Mouse (Mus musculus) testis, adult 2 months (tissue): ENCODE measurements around the gene Sec24b.

Source experiments
- CTCF ChIP-seq: fragments of 200-500 bp; IDR thresholded peaks from 2 replicates; pipeline ENCODE4 v1.5.1; 2012; ENCODE audit warnings: low read depth, mild to moderate bottlenecking, inconsistent platforms, low read length, moderate library complexity; ENCODE audit not compliant: control insufficient read depth, insufficient read depth, insufficient replicate concordance
- POLR2A ChIP-seq: fragments of 200-500 bp; IDR thresholded peaks from 2 replicates; pipeline ENCODE4 v1.6.1; 2012; ENCODE audit warnings: low read depth, mild to moderate bottlenecking, inconsistent platforms, low read length, moderate library complexity; ENCODE audit not compliant: control insufficient read depth

DNA sequence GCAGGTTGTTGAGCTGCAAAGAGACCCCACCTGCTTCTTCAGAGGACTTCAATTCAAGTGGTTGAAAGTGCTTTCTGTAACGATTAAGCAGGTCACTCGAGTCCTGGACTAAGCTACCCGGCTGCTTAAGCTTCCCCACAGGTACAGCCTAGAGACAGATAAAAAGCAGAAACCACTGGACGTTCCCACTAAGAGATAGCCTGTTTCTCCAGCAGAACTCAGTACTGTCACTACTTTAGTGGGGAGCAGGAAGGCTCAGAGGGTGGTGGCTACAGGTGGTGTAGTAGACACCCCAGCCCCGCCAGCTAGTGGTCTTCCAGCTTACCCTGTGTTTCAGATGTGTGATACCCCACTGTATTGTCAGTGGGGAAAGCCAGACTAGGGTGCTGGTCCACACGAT lies 19.3 kb upstream of the Sec24b start:
- TF ChIP-seq CTCF (no peak), POLR2A (no peak)
